Mouse (Mus musculus) limb, embryonic 15.5 days (tissue): ENCODE data around the gene Dennd4c. TPM values are rescaled to one million over a fixed set of nuclear protein-coding genes. Genes with fewer than 3 reads are reported as not detected.
A peak's percentile ranks its signal among the peaks of the same experiment; 100 is the strongest.
"Not testable (repeated sequence)": the region's sequence is repeated elsewhere in the genome, so short reads cannot be mapped to it uniquely, and the experiment has no call there.

Experiments used
- ATAC-seq: fragments of 200-750 bp; cut with Nextera tagmentation; 2 replicates; pipeline ENCODE4 v1.8.0; 2017; ENCODE audit warnings: low read depth, moderate TSS enrichment; ENCODE audit not compliant: insufficient number of reproducible peaks, low FRiP score, low TSS enrichment
- H3K27ac ChIP-seq: fragments of 300-500 bp; sonication (generic); 2 replicates; pipeline ENCODE4 v1.5.1; 2015; ENCODE audit warnings: moderate library complexity, mild to moderate bottlenecking, inconsistent platforms
- H3K27me3 ChIP-seq: fragments of 300-500 bp; sonication (generic); 2 replicates; pipeline ENCODE4 v1.6.1; 2015; ENCODE audit warnings: inconsistent platforms
- H3K36me3 ChIP-seq: fragments of 300-500 bp; sonication (generic); 2 replicates; pipeline ENCODE4 v1.6.1; 2015; ENCODE audit warnings: inconsistent platforms
- H3K4me1 ChIP-seq: fragments of 300-500 bp; sonication (generic); 2 replicates; pipeline ENCODE4 v1.6.1; 2015; ENCODE audit warnings: inconsistent platforms
- H3K4me2 ChIP-seq: fragments of 300-500 bp; sonication (generic); 2 replicates; pipeline ENCODE4 v1.6.1; 2015; ENCODE audit warnings: mild to moderate bottlenecking, inconsistent platforms
- H3K4me3 ChIP-seq: fragments of 300-500 bp; sonication (generic); 2 replicates; pipeline ENCODE4 v1.5.1; 2015; ENCODE audit warnings: mild to moderate bottlenecking, inconsistent platforms
- H3K9ac ChIP-seq: fragments of 300-500 bp; sonication (generic); 2 replicates; pipeline ENCODE4 v1.6.1; 2015; ENCODE audit warnings: inconsistent platforms
- H3K9me3 ChIP-seq: fragments of 300-500 bp; sonication (generic); 2 replicates; pipeline ENCODE4 v1.6.1; 2016; ENCODE audit warnings: inconsistent platforms
- WGBS: fragments of 180-500 bp; shearing (Covaris S2); methylation state at CpG from one replicate; pipeline ENCODE4 v1.1.7; 2015; 5-methylcytosine and 5-hydroxymethylcytosine counted together
- polyA plus RNA-seq: library from polyadenylated mRNA; unstranded; fragments of >200 nt; fragmentation: Nextera tagmentation; extraction: Ambion mirVana; gene quantifications from 2 replicates; pipeline ENCODE4 v1.2.1, GENCODE M21; 2015

Dennd4c gene
- polyA plus RNA-seq, 1 experiment from 2014 or later: 7.7 TPM

GRCm38 (mm10) chr4:86825143-86825542 is 76.8 kb downstream of the Dennd4c start:
- no peak for ATAC-seq
- Histone ChIP-seq H3K9ac (no peak overlapping the region), H3K4me2 (no peak overlapping the region), H3K27ac (no peak overlapping the region), H3K4me3 (no peak overlapping the region), H3K36me3 (peaks cover 57% of the 10 kb centered on the region), H3K4me1 (no peaks in the 10 kb centered on the region), H3K27me3 (no peaks in the 10 kb centered on the region), H3K9me3 (no peaks in the 10 kb centered on the region)
- 92% methylated on average over 7 of the region's 7 CpGs for WGBS

GRCm38 (mm10) chr4:86831896-86832295 is 83.5 kb downstream of the Dennd4c start:
- Histone ChIP-seq H3K9ac (no peak overlapping the region), H3K4me3 (no peak overlapping the region), H3K27me3 (no peaks in the 10 kb centered on the region), H3K9me3 (no peaks in the 10 kb centered on the region), H3K4me1 (no peaks in the 10 kb centered on the region), H3K4me2 (no peak overlapping the region), H3K27ac (no peak overlapping the region), H3K36me3 (peaks cover 57% of the 10 kb centered on the region)
- 97% methylated on average over 2 of the region's 2 CpGs for WGBS
- no peak for ATAC-seq

- not testable (repeated sequence) for H3K27ac ChIP-seq, H3K9ac ChIP-seq, H3K9me3 ChIP-seq, H3K4me1 ChIP-seq, H3K4me3 ChIP-seq, H3K4me2 ChIP-seq, H3K27me3 ChIP-seq, ATAC-seq
- peaks cover 62% of the 10 kb centered on the region for H3K36me3 ChIP-seq
- WGBS: 95% methylated on average over 2 of the region's 2 CpGs
Measured at GRCm38 (mm10) chr4:86841141-86841540, 92.8 kb downstream of the Dennd4c start.

- Histone ChIP-seq H3K9me3 (no peaks in the 10 kb centered on the region), H3K27me3 (no peaks in the 10 kb centered on the region), H3K4me1 (no peaks in the 10 kb centered on the region), H3K4me3 (no peak overlapping the region), H3K36me3 (peaks cover 51% of the 10 kb centered on the region), H3K4me2 (no peak overlapping the region), H3K9ac (no peak overlapping the region), H3K27ac (no peak overlapping the region)
- 92% methylated on average over 3 of the region's 3 CpGs for WGBS
- ATAC-seq: no peak
Measured at GRCm38 (mm10) chr4:86845384-86845783, 97.0 kb downstream of the Dennd4c start.

- ATAC-seq: no peak
- peaks cover 49% of the 10 kb centered on the region for H3K36me3 ChIP-seq
- H3K27ac ChIP-seq: no peak overlapping the region
- 91% methylated on average over 2 of the region's 2 CpGs for WGBS
- H3K4me2 ChIP-seq: no peak overlapping the region
- H3K4me3 ChIP-seq: no peak overlapping the region
- no peak overlapping the region for H3K9ac ChIP-seq
- H3K27me3 ChIP-seq: no peaks in the 10 kb centered on the region
- H3K9me3 ChIP-seq: no peaks in the 10 kb centered on the region
- H3K4me1 ChIP-seq: no peaks in the 10 kb centered on the region
Measured at GRCm38 (mm10) chr4:86847246-86847645, 98.9 kb downstream of the Dennd4c start.

- Histone ChIP-seq H3K27me3 (no peaks in the 10 kb centered on the region), H3K36me3 (peaks cover 50% of the 10 kb centered on the region), H3K4me1 (0 out of 2 replicates have a peak, but pooled peaks cover 3% of the 10 kb centered on the region), H3K27ac (no peak overlapping the region), H3K9me3 (no peaks in the 10 kb centered on the region), H3K9ac (no peak overlapping the region), H3K4me3 (no peak overlapping the region), H3K4me2 (no peak overlapping the region)
- 86% methylated on average over 2 of the region's 2 CpGs for WGBS
- no peak for ATAC-seq
Measured at GRCm38 (mm10) chr4:86851331-86851730, 103.0 kb downstream of the Dennd4c start.

GRCm38 (mm10) chr4:86852018-86852417 is 103.7 kb downstream of the Dennd4c start:
- ATAC-seq: no peak
- Histone ChIP-seq H3K4me3 (no peak overlapping the region), H3K4me2 (no peak overlapping the region), H3K36me3 (peaks cover 47% of the 10 kb centered on the region), H3K9ac (no peak overlapping the region), H3K27me3 (no peaks in the 10 kb centered on the region), H3K4me1 (0 out of 2 replicates have a peak, but pooled peaks cover 3% of the 10 kb centered on the region), H3K27ac (no peak overlapping the region), H3K9me3 (no peaks in the 10 kb centered on the region)
- 60% methylated on average over 3 of the region's 3 CpGs for WGBS

- Histone ChIP-seq H3K36me3 (peaks cover 43% of the 10 kb centered on the region), H3K4me3 (no peak overlapping the region), H3K4me1 (peaks cover 4% of the 10 kb centered on the region; the same call in 1 of the 2 replicates), H3K27me3 (no peaks in the 10 kb centered on the region), H3K27ac (no peak overlapping the region), H3K9ac (no peak overlapping the region), H3K4me2 (no peak overlapping the region), H3K9me3 (no peaks in the 10 kb centered on the region)
- no peak for ATAC-seq
- 79% methylated on average over 4 of the region's 4 CpGs for WGBS
Measured at GRCm38 (mm10) chr4:86852813-86853590, 104.6 kb downstream of the Dennd4c start.

- peaks cover 33% of the 10 kb centered on the region for H3K36me3 ChIP-seq
- H3K4me1 ChIP-seq: peaks cover 7% of the 10 kb centered on the region; the same call in 1 of the 2 replicates
- H3K4me3 ChIP-seq: peak overlapping the region; percentile 90
- H3K27me3 ChIP-seq: no peaks in the 10 kb centered on the region
- H3K27ac ChIP-seq: peak overlapping the region; percentile 97
- no peak; the same call in 1 of the 2 replicates for ATAC-seq
- no peaks in the 10 kb centered on the region for H3K9me3 ChIP-seq
- H3K9ac ChIP-seq: peak overlapping the region; percentile 100
- H3K4me2 ChIP-seq: peak overlapping the region; percentile 56
- WGBS: 2% methylated on average over 50 of the region's 50 CpGs
Measured at GRCm38 (mm10) chr4:86856304-86857112, 108.2 kb downstream of the Dennd4c start.

GRCm38 (mm10) chr4:86857113-86858069 is 109.0 kb downstream of the Dennd4c start, which contains the start of gene Rps6:
TSS of gene Rps6 (minus strand) at chr4:86857412.
- no peaks in the 10 kb centered on the region for H3K9me3 ChIP-seq
- H3K27ac ChIP-seq: peak within 1 kb of the TSS; percentile 97
- H3K36me3 ChIP-seq: peaks cover 26% of the 10 kb centered on the region
- no peaks in the 10 kb centered on the region for H3K27me3 ChIP-seq
- ATAC-seq: peak; percentile 97
- H3K4me1 ChIP-seq: peaks cover 7% of the 10 kb centered on the region; the same call in 1 of the 2 replicates
- peak within 1 kb of the TSS; percentile 90 for H3K4me3 ChIP-seq
- WGBS: under 1% methylated on average over 67 of the region's 68 CpGs
- peak within 1 kb of the TSS; percentile 100 for H3K9ac ChIP-seq
- peak within 1 kb of the TSS; percentile 79 for H3K4me2 ChIP-seq

GRCm38 (mm10) chr4:86858070-86858440 is 109.7 kb downstream of the Dennd4c start:
- no peak for ATAC-seq
- H3K4me1 ChIP-seq: peaks cover 7% of the 10 kb centered on the region; the same call in 1 of the 2 replicates
- peak overlapping the region; percentile 79 for H3K4me2 ChIP-seq
- 59% methylated on average over 12 of the region's 12 CpGs for WGBS
- H3K36me3 ChIP-seq: peaks cover 23% of the 10 kb centered on the region
- peak overlapping the region; percentile 90 for H3K4me3 ChIP-seq
- peak overlapping the region; percentile 65 for H3K9ac ChIP-seq
- no peaks in the 10 kb centered on the region for H3K9me3 ChIP-seq
- peak overlapping the region; percentile 97; the same call in 1 of the 2 replicates for H3K27ac ChIP-seq
- H3K27me3 ChIP-seq: no peaks in the 10 kb centered on the region
